Comparison of ENCODE assay signal across 8 mouse cellular contexts in the genomic region with DNA sequence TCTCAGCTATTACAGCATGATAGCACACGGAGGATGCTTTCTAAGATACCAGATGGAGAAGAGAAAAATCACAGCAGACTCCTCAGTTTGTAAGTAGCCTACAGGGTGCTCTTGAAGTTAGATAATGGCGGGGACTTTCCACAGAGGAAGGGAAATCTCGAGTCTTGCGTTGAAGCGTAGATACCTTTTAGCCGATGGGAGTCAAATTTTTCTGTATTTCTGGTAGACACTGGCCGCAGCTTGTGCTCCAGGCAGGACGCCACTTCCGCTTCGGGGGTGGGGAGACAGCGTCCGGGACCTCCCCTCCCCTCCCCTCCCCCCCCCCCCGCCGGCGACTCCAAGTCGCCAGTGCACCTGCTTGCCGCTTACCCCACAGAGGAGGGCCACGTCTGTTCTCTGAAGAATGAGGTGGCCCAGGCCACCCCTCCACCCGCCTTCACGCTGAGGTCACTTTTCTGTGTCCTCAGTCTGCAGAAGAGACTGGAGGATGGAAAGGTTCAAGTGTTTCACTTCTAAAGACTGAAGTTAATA. TPM values are rescaled to one million over a fixed set of nuclear protein-coding genes. Genes with fewer than 3 reads are reported as not detected.
DNase-seq lines count a peak whose midpoint lies in the region; ATAC-seq and TF ChIP-seq lines count a peak whose summit lies in the region.

Eef1a1 (minus strand) TSS at position 262 of the 531 bp plus-strand sequence.

- no peak for TF ChIP-seq CTCF in CH12.LX (conservative IDR thresholded peaks at IDR 0.05 in 1 of 2, IDR thresholded peaks at IDR 0.05 in 1 of 2; ENCODE audit: low read depth in 2 of 2, low read length in 2 of 2)
- no peak for TF ChIP-seq CTCF in liver, postnatal 0 days (IDR thresholded peaks at IDR 0.05; ENCODE audit: low read depth)

- H3K79me2 ChIP-seq in CH12.LX (replicated peaks; ENCODE audit: control insufficient read depth, extremely low read depth, insufficient read depth, poor library complexity, severe bottlenecking), result no peaks in the 10 kb centered on the region

- dilution Hi-C loops in CH12.LX (cut with MboI; ENCODE audit: extremely low pct_ligation_motif_present, extremely low pct_unique_long_range_greater_than_20kb, low sequenced_read_pairs), result no loop called here

- peak within 1 kb of the TSS; percentile 86 for H3K9ac ChIP-seq in CH12.LX (ENCODE audit: insufficient read depth, low read depth)
- peak within 1 kb of the TSS; percentile 75 for H3K9ac ChIP-seq in heart, embryonic 16.5 days (ENCODE audit: low read length)
- H3K9ac ChIP-seq in liver, postnatal 0 days (replicated peaks), result peak within 1 kb of the TSS; percentile 54
- H3K9ac ChIP-seq in neural tube, embryonic 13.5 days, result peak within 1 kb of the TSS; percentile 70

- DNase-seq in CH12.LX (ENCODE audit: extremely low read depth), result peak; percentile 90
- peak; percentile 16 to 30 for DNase-seq in adrenal gland, postnatal 4 days (ENCODE audit: low spot score in 2 of 2)
- DNase-seq in kidney, postnatal 14 days, result peak; percentile 80
- peak; percentile 73 for DNase-seq in liver, postnatal 0 days
- peak; percentile 61 for DNase-seq in thymus, postnatal 25 days

- peak within 1 kb of the TSS; percentile 48 to 72 (median 61) for H3K4me3 ChIP-seq in CH12.LX (replicated peaks in 1 of 3; ENCODE audit: low read depth in 2 of 3, low read length in 2 of 3, poor library complexity in 1 of 3)
- H3K4me3 ChIP-seq in erythroblast, embryonic 14.5 days (replicated peaks), result peak within 1 kb of the TSS; percentile 38
- H3K4me3 ChIP-seq in heart, embryonic 16.5 days (ENCODE audit: low read length), result peak within 1 kb of the TSS; percentile 60
- peak within 1 kb of the TSS; percentile 35 for H3K4me3 ChIP-seq in liver, postnatal 0 days (ENCODE audit: low read depth, low read length)
- H3K4me3 ChIP-seq in neural tube, embryonic 13.5 days, result peak within 1 kb of the TSS; percentile 39

- H3K36me3 ChIP-seq in CH12.LX (replicated peaks in 1 of 2; ENCODE audit: control insufficient read depth in 1 of 2, insufficient read depth in 1 of 2, low read length in 1 of 2), result no peaks in the 10 kb centered on the region
- H3K36me3 ChIP-seq in erythroblast, embryonic 14.5 days (ENCODE audit: control insufficient read depth), result no peaks in the 10 kb centered on the region
- no peaks in the 10 kb centered on the region for H3K36me3 ChIP-seq in heart, embryonic 16.5 days (ENCODE audit: control insufficient read depth, insufficient read depth)
- H3K36me3 ChIP-seq in liver, postnatal 0 days (replicated peaks; ENCODE audit: insufficient read depth, low read length), result no peaks in the 10 kb centered on the region
- no peaks in the 10 kb centered on the region for H3K36me3 ChIP-seq in neural tube, embryonic 13.5 days

- peaks cover 13 to 53% of the 10 kb centered on the region in 2 experiments; a peak in 3 of 4 replicates for H3K4me1 ChIP-seq in CH12.LX (ENCODE audit: control insufficient read depth in 1 of 2, insufficient read depth in 2 of 2)
- peaks cover 3% of the 10 kb centered on the region; the same call in 1 of the 2 replicates for H3K4me1 ChIP-seq in erythroblast, embryonic 14.5 days (ENCODE audit: control insufficient read depth)
- H3K4me1 ChIP-seq in heart, embryonic 16.5 days (ENCODE audit: control insufficient read depth, insufficient read depth, low read length), result peaks cover 3% of the 10 kb centered on the region; the same call in 1 of the 2 replicates
- H3K4me1 ChIP-seq in liver, postnatal 0 days (ENCODE audit: insufficient read depth), result peaks cover 6% of the 10 kb centered on the region; the same call in 1 of the 2 replicates
- peaks cover 8% of the 10 kb centered on the region for H3K4me1 ChIP-seq in neural tube, embryonic 13.5 days (replicated peaks)

- no peak for TF ChIP-seq EP300 in CH12.LX (IDR thresholded peaks at IDR 0.05; ENCODE audit: low read length)
- TF ChIP-seq EP300 in liver, postnatal 0 days (IDR thresholded peaks at IDR 0.05; ENCODE audit: low read depth), result no peak

- WGBS in heart, embryonic 16.5 days, result 2% methylated on average over 16 of the region's 20 CpGs
- WGBS in liver, postnatal 0 days (ENCODE audit: insufficient replicate concordance), result 3% methylated on average over 16 of the region's 20 CpGs
- 2% methylated on average over 19 of the region's 20 CpGs for WGBS in neural tube, embryonic 13.5 days

- in situ Hi-C loops in CH12.LX (cut with MboI; ENCODE audit: low pct_ligation_motif_present, low pct_unique_long_range_greater_than_20kb, low sequenced_read_pairs), result no loop called here

- peak; percentile 74 for ATAC-seq in heart, embryonic 16.5 days (replicated peaks; ENCODE audit: extremely low read depth, insufficient read depth, low FRiP score)
- peak; percentile 68 for ATAC-seq in liver, postnatal 0 days
- peak; percentile 80 for ATAC-seq in neural tube, embryonic 13.5 days (ENCODE audit: low read depth)

- no peaks in the 10 kb centered on the region for H3K27me3 ChIP-seq in CH12.LX (replicated peaks)
- H3K27me3 ChIP-seq in erythroblast, embryonic 14.5 days (ENCODE audit: control insufficient read depth), result peaks cover 18% of the 10 kb centered on the region
- H3K27me3 ChIP-seq in heart, embryonic 16.5 days (ENCODE audit: control insufficient read depth, insufficient read depth, low read length), result no peaks in the 10 kb centered on the region
- H3K27me3 ChIP-seq in liver, postnatal 0 days (ENCODE audit: insufficient read depth, low read length), result no peaks in the 10 kb centered on the region
- no peaks in the 10 kb centered on the region for H3K27me3 ChIP-seq in neural tube, embryonic 13.5 days

- no peak for TF ChIP-seq RAD21 in CH12.LX (IDR thresholded peaks at IDR 0.05; ENCODE audit: low read depth, low read length)

- no peaks in the 10 kb centered on the region for H3K9me3 ChIP-seq in CH12.LX (replicated peaks; ENCODE audit: low read length)
- H3K9me3 ChIP-seq in erythroblast, embryonic 14.5 days (ENCODE audit: control insufficient read depth, low read length), result no peaks in the 10 kb centered on the region
- H3K9me3 ChIP-seq in heart, embryonic 16.5 days (replicated peaks; ENCODE audit: control insufficient read depth, low read length), result no peaks in the 10 kb centered on the region
- no peaks in the 10 kb centered on the region for H3K9me3 ChIP-seq in liver, postnatal 0 days (ENCODE audit: low read length)
- no peaks in the 10 kb centered on the region for H3K9me3 ChIP-seq in neural tube, embryonic 13.5 days

- TF ChIP-seq POLR2A in CH12.LX (IDR thresholded peaks at IDR 0.05; ENCODE audit: low read depth, low read length), result peak; percentile 81

- H3K27ac ChIP-seq in CH12.LX (ENCODE audit: insufficient read depth, low read depth), result peak within 1 kb of the TSS; percentile 95
- peak within 1 kb of the TSS; percentile 72 for H3K27ac ChIP-seq in heart, embryonic 16.5 days (ENCODE audit: low read length)
- peak within 1 kb of the TSS; percentile 72 for H3K27ac ChIP-seq in liver, postnatal 0 days (ENCODE audit: low read depth)
- peak within 1 kb of the TSS; percentile 50; the same call in 1 of the 2 replicates for H3K27ac ChIP-seq in neural tube, embryonic 13.5 days (replicated peaks)

- H3K4me2 ChIP-seq in CH12.LX (ENCODE audit: insufficient read depth, low read depth, poor library complexity, severe bottlenecking), result peak within 1 kb of the TSS; percentile 86
- peak within 1 kb of the TSS; percentile 75 for H3K4me2 ChIP-seq in heart, embryonic 16.5 days (ENCODE audit: low read depth, low read length)
- H3K4me2 ChIP-seq in liver, postnatal 0 days (ENCODE audit: low read depth, low read length), result peak within 1 kb of the TSS; percentile 71
- H3K4me2 ChIP-seq in neural tube, embryonic 13.5 days, result peak within 1 kb of the TSS; percentile 69

TF ChIP-seq in CH12.LX, 34 proteins besides CTCF, POLR2A, EP300 and RAD21 (continues in another document):
- TF ChIP-seq TBP (conservative IDR thresholded peaks at IDR 0.05; ENCODE audit: low read depth, low read length) (peak; percentile 55; the same call in 1 of the 2 replicates), E2F4 (IDR thresholded peaks at IDR 0.05; ENCODE audit: insufficient replicate concordance, low read depth, low read length) (0 out of 2 replicates have a peak, but pooled peaks have one; percentile 38), ZMIZ1 (IDR thresholded peaks at IDR 0.05; ENCODE audit: low read depth, low read length) (no peak; the same call in 1 of the 2 replicates), TCF12 (IDR thresholded peaks at IDR 0.05; ENCODE audit: low read depth, low read length) (peak; percentile 72), USF1 (IDR thresholded peaks at IDR 0.05; ENCODE audit: low read depth, low read length) (no peak), SIN3A (IDR thresholded peaks at IDR 0.05; ENCODE audit: low read length) (no peak; the same call in 1 of the 2 replicates), JUND (conservative IDR thresholded peaks at IDR 0.05; ENCODE audit: low read depth, low read length) (peak; percentile 44; the same call in 1 of the 2 replicates), MAX (IDR thresholded peaks at IDR 0.05; ENCODE audit: low read length) (no peak), CHD1 (IDR thresholded peaks at IDR 0.05; ENCODE audit: low read depth, low read length) (no peak; the same call in 1 of the 2 replicates), CHD2 (IDR thresholded peaks at IDR 0.05; ENCODE audit: low read length) (peak; percentile 83; the same call in 1 of the 2 replicates), JUN (IDR thresholded peaks at IDR 0.05; ENCODE audit: insufficient read depth, low read depth, low read length) (0 out of 2 replicates have a peak, but pooled peaks have one; percentile 7), ETS1 (conservative IDR thresholded peaks at IDR 0.05; ENCODE audit: low read depth, low read length) (peak; percentile 71; the same call in 1 of the 2 replicates), HCFC1 (IDR thresholded peaks at IDR 0.05; ENCODE audit: low read depth, low read length) (0 out of 2 replicates have a peak, but pooled peaks have one; percentile 2), ELF1 (IDR thresholded peaks at IDR 0.05; ENCODE audit: low read depth, low read length) (peak; percentile 77), UBTF (IDR thresholded peaks at IDR 0.05; ENCODE audit: low read depth, low read length) (no peak), KAT2A (IDR thresholded peaks at IDR 0.05; ENCODE audit: insufficient replicate concordance, low read length) (no peak), IRF4 (IDR thresholded peaks at IDR 0.05; ENCODE audit: low read depth, low read length) (peak; percentile 9; the same call in 1 of the 2 replicates), NELFE (IDR thresholded peaks at IDR 0.05; ENCODE audit: low read depth, low read length) (peak; percentile 56; the same call in 1 of the 2 replicates)

RNA-seq across cellular contexts. Expression of gene Eef1a1, which starts in this region (rescaled TPM):
- total RNA-seq in CH12.LX (2012; rRNA removed) (14,448 and 18,409 TPM in 2 replicates), CH12.LX (2014; rRNA removed) (21,026 and 21,314 TPM in 2 replicates)
- 11,979 and 12,362 TPM in 2 replicates for polyA plus RNA-seq in CH12.LX (2012; ENCODE audit: insufficient read length, low read depth)
- 1,000 to 10,000 TPM; 7,895 to 7,946 TPM for total RNA-seq in adrenal gland, postnatal 4 days (2021)
- 47.9 and 54.8 TPM in 2 replicates for polyA plus RNA-seq in erythroblast, embryonic 14.5 days (2012)
- polyA plus RNA-seq in heart, embryonic 16.5 days (2015; fragmentation: Nextera tagmentation; extraction: Ambion mirVana), result 3,112 and 3,297 TPM in 2 replicates
- polyA plus RNA-seq in liver, postnatal 0 days (2015; fragmentation: Nextera tagmentation; extraction: Ambion mirVana), result 1,946 and 1,972 TPM in 2 replicates
- 3,346 and 3,414 TPM in 2 replicates for polyA plus RNA-seq in neural tube, embryonic 13.5 days (2015; fragmentation: Nextera tagmentation; extraction: Ambion mirVana)

Comparison
In these comparisons a context has a peak if more than half of its experiments do, and no peak if none do; other contexts are left out.
1. Peak in every context shown above with its lines: DNase-seq, ATAC-seq, H3K4me3 ChIP-seq and H3K27ac ChIP-seq.
2. RNA of gene Eef1a1 (polyA plus RNA-seq): 11,979 to 12,362 TPM in CH12.LX, 3,346 to 3,414 TPM in neural tube, embryonic 13.5 days, 3,112 to 3,297 TPM in heart, embryonic 16.5 days and 1,946 to 1,972 TPM in liver, postnatal 0 days; 47.9 to 54.8 TPM in erythroblast, embryonic 14.5 days; every median in the first group is over 10 times any median in the second.
3. DNase-seq: peak in every context shown above with its lines; median percentile 90 in CH12.LX; 80 in kidney, postnatal 14 days; 73 in liver, postnatal 0 days; 61 in thymus, postnatal 25 days; 23 in adrenal gland, postnatal 4 days.